Mouse (Mus musculus) CH12.LX (cell line): ENCODE data around the gene Ap1s2. TPM values are rescaled to one million over a fixed set of nuclear protein-coding genes. Genes with fewer than 3 reads are reported as not detected.

Experiments
- DNase-seq: peaks from one replicate; pipeline ENCODE4 v3.0.0-alpha.2; 2013; ENCODE audit errors: extremely low read depth
- H3K27ac ChIP-seq: 2 replicates; pipeline ENCODE4 v1.5.1; 2012; ENCODE audit warnings: low read depth, mild to moderate bottlenecking, control low read depth, moderate library complexity; ENCODE audit not compliant: insufficient read depth
- H3K27me3 ChIP-seq: replicated peaks from 2 replicates; pipeline ENCODE3; 2012; ENCODE audit warnings: inconsistent platforms
- H3K36me3 ChIP-seq, 2 experiments: replicated peaks in 1 of 2; 2 replicates each; pipeline versions ENCODE3 to v1.6.1; 2012; ENCODE audit warnings: inconsistent platforms in 1 of 2, low read length in 1 of 2, mild to moderate bottlenecking in 1 of 2, mixed read lengths in 1 of 2, moderate library complexity in 1 of 2; ENCODE audit not compliant: control insufficient read depth in 1 of 2, insufficient read depth in 1 of 2
- H3K4me1 ChIP-seq, 2 experiments: 2 replicates each; pipeline ENCODE4 v1.6.1; 2012; ENCODE audit warnings: inconsistent platforms in 1 of 2, moderate library complexity in 1 of 2; ENCODE audit not compliant: insufficient read depth in 2 of 2, control insufficient read depth in 1 of 2
- H3K4me2 ChIP-seq: 2 replicates; pipeline ENCODE4 v1.6.1; 2012; ENCODE audit warnings: low read depth, mild to moderate bottlenecking, control low read depth; ENCODE audit not compliant: poor library complexity, insufficient read depth, severe bottlenecking
- H3K4me3 ChIP-seq, 3 experiments: fragments of 150-350 bp in 1 of 3; sonication (generic) in 1 of 3; replicated peaks in 1 of 3; 2 replicates each; pipeline versions ENCODE3 to v1.5.1; 2011 to 2012; ENCODE audit warnings: low read depth in 2 of 3, low read length in 2 of 3, mild to moderate bottlenecking in 2 of 3, moderate library complexity in 2 of 3, control low read depth in 1 of 3, improper control_type of control experiment in 1 of 3, inconsistent platforms in 1 of 3, mixed read lengths in 1 of 3; ENCODE audit not compliant: poor library complexity in 1 of 3
- H3K79me2 ChIP-seq: replicated peaks from 2 replicates; pipeline ENCODE4 v1.6.1; 2012; ENCODE audit warnings: mild to moderate bottlenecking, moderate library complexity; ENCODE audit not compliant: control insufficient read depth, poor library complexity, insufficient read depth, severe bottlenecking; ENCODE audit errors: extremely low read depth
- H3K9ac ChIP-seq: 2 replicates; pipeline ENCODE4 v1.6.1; 2012; ENCODE audit warnings: low read depth, mild to moderate bottlenecking, control low read depth, moderate library complexity; ENCODE audit not compliant: insufficient read depth
- H3K9me3 ChIP-seq: replicated peaks from 2 replicates; pipeline ENCODE3; 2012; ENCODE audit warnings: low read length, inconsistent platforms, mixed read lengths
- BHLHE40 ChIP-seq: IDR thresholded peaks from 2 replicates; pipeline ENCODE4 v1.6.1; 2011; ENCODE audit warnings: mild to moderate bottlenecking, low read depth, low read length, improper control_type of control experiment
- CHD1 ChIP-seq: IDR thresholded peaks from 2 replicates; pipeline ENCODE4 v1.6.1; 2012; ENCODE audit warnings: low read depth, low read length, improper control_type of control experiment, inconsistent platforms
- CHD2 ChIP-seq: IDR thresholded peaks from 2 replicates; pipeline ENCODE4 v1.6.1; 2011; ENCODE audit warnings: low read length, improper control_type of control experiment
- CTCF ChIP-seq, 2 experiments: IDR thresholded peaks in 1 of 2; conservative IDR thresholded peaks in 1 of 2; 2 replicates each; pipeline ENCODE4 v1.5.1; 2011 to 2012; ENCODE audit warnings: low read depth in 2 of 2, low read length in 2 of 2, improper control_type of control experiment in 1 of 2, inconsistent platforms in 1 of 2, mild to moderate bottlenecking in 1 of 2, moderate library complexity in 1 of 2
- E2F4 ChIP-seq: IDR thresholded peaks from 2 replicates; pipeline ENCODE4 v1.6.1; 2011; ENCODE audit warnings: low read depth, low read length, improper control_type of control experiment; ENCODE audit not compliant: insufficient replicate concordance
- ELF1 ChIP-seq: IDR thresholded peaks from 2 replicates; pipeline ENCODE4 v1.6.1; 2014; ENCODE audit warnings: low read depth, mild to moderate bottlenecking, inconsistent platforms, low read length, improper control_type of control experiment
- EP300 ChIP-seq: IDR thresholded peaks from 2 replicates; pipeline ENCODE4 v1.6.1; 2011; ENCODE audit warnings: low read length, improper control_type of control experiment
- ETS1 ChIP-seq: conservative IDR thresholded peaks from 2 replicates; pipeline ENCODE4 v1.6.1; 2012; ENCODE audit warnings: low read depth, mild to moderate bottlenecking, inconsistent platforms, low read length, improper control_type of control experiment, moderate library complexity
- GABPA ChIP-seq: IDR thresholded peaks from 2 replicates; pipeline ENCODE4 v1.6.1; 2012; ENCODE audit warnings: low read depth, low read length, improper control_type of control experiment, inconsistent platforms; ENCODE audit not compliant: insufficient replicate concordance
- HCFC1 ChIP-seq: IDR thresholded peaks from 2 replicates; pipeline ENCODE4 v1.6.1; 2012; ENCODE audit warnings: low read depth, mild to moderate bottlenecking, inconsistent platforms, low read length, improper control_type of control experiment
- IRF4 ChIP-seq: IDR thresholded peaks from 2 replicates; pipeline ENCODE4 v1.6.1; 2014; ENCODE audit warnings: low read depth, mild to moderate bottlenecking, inconsistent platforms, low read length, improper control_type of control experiment
- JUN ChIP-seq: IDR thresholded peaks from 2 replicates; pipeline ENCODE4 v1.6.1; 2011; ENCODE audit warnings: low read depth, mild to moderate bottlenecking, low read length, improper control_type of control experiment, moderate library complexity; ENCODE audit not compliant: insufficient read depth
- JUND ChIP-seq: conservative IDR thresholded peaks from 2 replicates; pipeline ENCODE4 v1.6.1; 2011; ENCODE audit warnings: low read depth, low read length, improper control_type of control experiment
- KAT2A ChIP-seq: IDR thresholded peaks from 2 replicates; pipeline ENCODE4 v1.6.1; 2012; ENCODE audit warnings: low read length, improper control_type of control experiment, inconsistent platforms; ENCODE audit not compliant: insufficient replicate concordance
- MAFK ChIP-seq: IDR thresholded peaks from 2 replicates; pipeline ENCODE4 v1.6.1; 2011; ENCODE audit warnings: low read length, improper control_type of control experiment; ENCODE audit not compliant: insufficient replicate concordance
- MAX ChIP-seq: IDR thresholded peaks from 2 replicates; pipeline ENCODE4 v1.6.1; 2011; ENCODE audit warnings: low read length, improper control_type of control experiment
- MAZ ChIP-seq: IDR thresholded peaks from 2 replicates; pipeline ENCODE4 v1.6.1; 2012; ENCODE audit warnings: low read depth, mild to moderate bottlenecking, inconsistent platforms, low read length, improper control_type of control experiment, moderate library complexity
- MEF2A ChIP-seq: IDR thresholded peaks from 2 replicates; pipeline ENCODE4 v1.6.1; 2014; ENCODE audit warnings: low read depth, mild to moderate bottlenecking, inconsistent platforms, low read length, improper control_type of control experiment, borderline replicate concordance
- MXI1 ChIP-seq: IDR thresholded peaks from 2 replicates; pipeline ENCODE4 v1.6.1; 2011; ENCODE audit warnings: mild to moderate bottlenecking, low read depth, low read length, improper control_type of control experiment
- MYC ChIP-seq: IDR thresholded peaks from 2 replicates; pipeline ENCODE4 v1.6.1; 2011; ENCODE audit warnings: low read depth, mild to moderate bottlenecking, improper control_type of control experiment, low read length
- NELFE ChIP-seq: IDR thresholded peaks from 2 replicates; pipeline ENCODE4 v1.6.1; 2011; ENCODE audit warnings: low read depth, low read length, improper control_type of control experiment
- NRF1 ChIP-seq: IDR thresholded peaks from 2 replicates; pipeline ENCODE4 v1.6.1; 2014; ENCODE audit warnings: low read depth, mild to moderate bottlenecking, inconsistent platforms, low read length, improper control_type of control experiment, moderate library complexity
- PAX5 ChIP-seq: IDR thresholded peaks from 2 replicates; pipeline ENCODE4 v1.6.1; 2012; ENCODE audit warnings: low read length, inconsistent platforms, mixed read lengths
- POLR2A ChIP-seq: IDR thresholded peaks from 2 replicates; pipeline ENCODE4 v1.6.1; 2011; ENCODE audit warnings: low read depth, mild to moderate bottlenecking, improper control_type of control experiment, low read length
- POLR2AphosphoS2 ChIP-seq: IDR thresholded peaks from 2 replicates; pipeline ENCODE4 v1.6.1; 2011; ENCODE audit warnings: low read depth, low read length, improper control_type of control experiment
- RAD21 ChIP-seq: IDR thresholded peaks from 2 replicates; pipeline ENCODE4 v1.6.1; 2011; ENCODE audit warnings: low read depth, mild to moderate bottlenecking, low read length, improper control_type of control experiment, moderate library complexity
- RCOR1 ChIP-seq: conservative IDR thresholded peaks from 2 replicates; pipeline ENCODE4 v1.6.1; 2012; ENCODE audit warnings: low read depth, mild to moderate bottlenecking, inconsistent platforms, low read length, improper control_type of control experiment
- SIN3A ChIP-seq: IDR thresholded peaks from 2 replicates; pipeline ENCODE4 v1.6.1; 2012; ENCODE audit warnings: low read length, improper control_type of control experiment, inconsistent platforms
- SMC3 ChIP-seq: IDR thresholded peaks from 2 replicates; pipeline ENCODE4 v1.6.1; 2011; ENCODE audit warnings: low read depth, low read length, improper control_type of control experiment
- TCF12 ChIP-seq: IDR thresholded peaks from 2 replicates; pipeline ENCODE4 v1.6.1; 2014; ENCODE audit warnings: low read depth, mild to moderate bottlenecking, inconsistent platforms, low read length, improper control_type of control experiment
- UBTF ChIP-seq: IDR thresholded peaks from 2 replicates; pipeline ENCODE4 v1.6.1; 2012; ENCODE audit warnings: low read depth, mild to moderate bottlenecking, inconsistent platforms, low read length, improper control_type of control experiment, moderate library complexity
- USF1 ChIP-seq: IDR thresholded peaks from 2 replicates; pipeline ENCODE4 v1.6.1; 2014; ENCODE audit warnings: low read depth, mild to moderate bottlenecking, inconsistent platforms, low read length, improper control_type of control experiment
- USF2 ChIP-seq: conservative IDR thresholded peaks from 2 replicates; pipeline ENCODE4 v1.6.1; 2011; ENCODE audit warnings: low read depth, low read length, improper control_type of control experiment
- ZC3H11A ChIP-seq: IDR thresholded peaks from 2 replicates; pipeline ENCODE4 v1.6.1; 2012; ENCODE audit warnings: low read depth, mild to moderate bottlenecking, inconsistent platforms, low read length, improper control_type of control experiment
- ZKSCAN1 ChIP-seq: IDR thresholded peaks from 2 replicates; pipeline ENCODE4 v1.6.1; 2012; ENCODE audit warnings: low read depth, inconsistent platforms, low read length, improper control_type of control experiment, borderline replicate concordance
- ZMIZ1 ChIP-seq: IDR thresholded peaks from 2 replicates; pipeline ENCODE4 v1.6.1; 2012; ENCODE audit warnings: low read depth, mild to moderate bottlenecking, inconsistent platforms, low read length, improper control_type of control experiment
- ZNF384 ChIP-seq: IDR thresholded peaks from 2 replicates; pipeline ENCODE4 v1.6.1; 2012; ENCODE audit warnings: low read depth, low read length, improper control_type of control experiment, inconsistent platforms
- dilution Hi-C: fragments of 300-500 bp; cut with MboI; formaldehyde crosslinking; loops from 2 replicates; pipeline ENCODE4 v1.14.3; 2020; ENCODE audit warnings: low sequenced_read_pairs; ENCODE audit not compliant: extremely low pct_unique_long_range_greater_than_20kb, extremely low pct_ligation_motif_present
- in situ Hi-C: fragments of 300-500 bp; cut with MboI; formaldehyde crosslinking; loops from 3 replicates; pipeline ENCODE4 v1.14.3; 2019; ENCODE audit warnings: low sequenced_read_pairs, low pct_ligation_motif_present, low pct_unique_long_range_greater_than_20kb, mixed read lengths
- polyA plus RNA-seq: library from polyadenylated mRNA; unstranded; fragments of >175 nt; gene quantifications from 2 replicates; pipeline ENCODE4 v1.2.1, GENCODE M21; 2012; ENCODE audit warnings: low read depth; ENCODE audit not compliant: insufficient read length
- total RNA-seq, 2 experiments: library from RNA; depleted of rRNA; stranded (reverse); fragments of 300-350 nt in 1 of 2; fragments of >200 nt in 1 of 2; gene quantifications; 2 replicates each; pipeline ENCODE4 v1.2.3; 2012 to 2014

The Ap1s2 gene
- 4.3 and 5.7 TPM in 2 replicates for total RNA-seq (2012; rRNA removed)
- 12.3 and 16.6 TPM in 2 replicates for total RNA-seq (2014; rRNA removed)
- polyA plus RNA-seq: 6.5 and 8.9 TPM in 2 replicates

DNA sequence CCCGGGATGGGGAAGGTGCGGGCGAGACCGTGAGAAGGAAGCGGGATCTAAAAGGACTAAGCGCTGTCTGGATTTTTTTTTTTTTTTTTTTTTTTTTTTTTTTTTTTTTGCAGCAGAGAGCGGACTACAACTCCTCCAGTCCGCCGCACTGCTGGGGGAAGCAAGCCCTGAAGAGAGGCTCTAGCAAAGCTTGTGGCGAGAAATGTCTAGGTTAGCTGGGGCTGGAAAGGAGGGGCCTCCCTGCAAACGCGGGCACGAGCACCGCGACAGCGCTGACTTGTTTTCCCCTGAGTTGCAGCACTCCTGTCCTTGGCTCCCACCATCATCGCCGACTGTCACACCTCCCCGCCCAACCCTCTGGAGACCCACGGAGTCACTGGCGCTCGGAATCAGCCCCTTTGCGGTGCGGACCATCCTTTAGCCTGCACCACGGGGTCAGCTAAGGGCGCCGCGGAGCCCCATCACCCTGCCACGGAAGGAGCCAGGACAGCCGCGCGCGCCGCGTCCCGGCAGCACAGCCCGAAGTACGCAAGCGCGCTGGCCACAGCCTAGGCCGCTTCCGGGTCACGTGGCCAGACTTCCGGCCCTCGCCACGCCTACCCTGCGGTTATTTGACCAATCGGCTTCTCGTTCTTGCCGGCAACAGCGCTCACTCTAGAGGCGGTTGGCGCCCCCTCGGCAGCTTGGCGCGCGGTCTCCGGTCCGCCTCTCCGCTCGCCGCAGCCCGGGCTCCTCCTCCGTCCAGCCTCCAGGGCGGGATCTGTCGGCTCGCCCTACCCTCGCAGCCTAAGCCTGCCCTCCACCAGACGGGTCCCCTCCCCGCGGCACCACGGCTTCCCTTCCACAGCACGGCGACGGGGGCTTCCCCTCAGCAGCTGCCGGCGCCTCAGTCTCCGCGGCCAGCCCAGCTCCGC lies at the start of gene Ap1s2:
Gene Ap1s2, plus strand, starts transcription at position 681 of the 914 bp plus-strand sequence.
- Histone ChIP-seq H3K9ac (peak within 1 kb of the TSS; percentile 85), H3K79me2 (no peaks in the 10 kb centered on the region), H3K27me3 (no peaks in the 10 kb centered on the region), H3K36me3 (no peaks in the 10 kb centered on the region), H3K27ac (peak within 1 kb of the TSS; percentile 62), H3K9me3 (no peaks in the 10 kb centered on the region), H3K4me2 (peak within 1 kb of the TSS; percentile 78), H3K4me1 (no peaks in the 10 kb centered on the region), H3K4me3 (peak within 1 kb of the TSS; percentile 68 to 79 (median 71))
- in situ Hi-C loops (loop anchor here (25.0 kb wide), 1 partner anchor 196 kb away; no protein-coding TSS in a partner anchor), dilution Hi-C loops (no loop called here)
- peak; percentile 88 for DNase-seq
- TF ChIP-seq MAZ: no peak
- peak; percentile 9 for TF ChIP-seq RAD21
- no peak for TF ChIP-seq MEF2A
- TF ChIP-seq IRF4: no peak
- TF ChIP-seq NELFE: peak; percentile 84
- TF ChIP-seq E2F4: no peak
- peak; percentile 14; the same call in 1 of the 2 replicates for TF ChIP-seq MYC
- TF ChIP-seq ELF1: peak; percentile 98
- no peak for TF ChIP-seq JUND
- peak; percentile 65 for TF ChIP-seq HCFC1
- TF ChIP-seq TCF12: peak; percentile 40; the same call in 1 of the 2 replicates
- TF ChIP-seq JUN: no peak
- peak; percentile 35; the same call in 1 of the 2 replicates for TF ChIP-seq BHLHE40
- TF ChIP-seq USF2: peak; percentile 88
- peak; percentile 24; the same call in 1 of the 2 replicates for TF ChIP-seq MXI1
- TF ChIP-seq CHD2: no peak
- TF ChIP-seq USF1: peak; percentile 93
- TF ChIP-seq NRF1: peak; percentile 81
- TF ChIP-seq CHD1: no peak
- TF ChIP-seq MAX: peak; percentile 90
- no peak for TF ChIP-seq KAT2A
- TF ChIP-seq MAFK: no peak
- no peak; the same call in 1 of the 2 replicates for TF ChIP-seq UBTF
- TF ChIP-seq ZC3H11A: no peak
- TF ChIP-seq ETS1: no peak
- TF ChIP-seq PAX5: no peak
- no peak for TF ChIP-seq ZKSCAN1
- TF ChIP-seq POLR2A: peak; percentile 85
- TF ChIP-seq POLR2AphosphoS2: no peak
- TF ChIP-seq EP300: no peak
- peak; percentile 87 for TF ChIP-seq ZNF384
- TF ChIP-seq RCOR1: no peak
- TF ChIP-seq SIN3A: peak; percentile 58; the same call in 1 of the 2 replicates
- no peak for TF ChIP-seq GABPA
- TF ChIP-seq ZMIZ1: peak; percentile 53; the same call in 1 of the 2 replicates
- TF ChIP-seq SMC3: no peak
- TF ChIP-seq CTCF (conservative IDR thresholded peaks at IDR 0.05 in 1 of 2, IDR thresholded peaks at IDR 0.05 in 1 of 2; ENCODE audit: low read depth in 2 of 2, low read length in 2 of 2): peak in 1 of 2 experiments; percentile 34; a peak in 2 of 4 replicates
